Mouse (Mus musculus) layer of hippocampus, adult 18-20 months (tissue): Measurements from ENCODE around the gene Fap. TPM values are rescaled to one million over a fixed set of nuclear protein-coding genes. Genes with fewer than 3 reads are reported as not detected.
A peak's percentile ranks its signal among the peaks of the same experiment; 100 is the strongest.

ENCODE experiments used
- DNase-seq, 2 experiments: peaks; one replicate each; pipeline ENCODE4 v3.0.0; 2022; ENCODE audit warnings: low spot score in 2 of 2
- long read RNA-seq: library from polyadenylated mRNA; stranded (forward); transcript quantifications from one replicate; pipeline ENCODE4 v2.0.0, GENCODE M21; 2021
- total RNA-seq, 2 experiments: library from RNA; stranded (reverse); gene quantifications; 2 replicates each; pipeline ENCODE4 v1.2.3; 2021

Fap gene
- total RNA-seq = under 1 TPM; 0.30 to 0.52 TPM
- long read RNA-seq = 0 reads

DNA sequence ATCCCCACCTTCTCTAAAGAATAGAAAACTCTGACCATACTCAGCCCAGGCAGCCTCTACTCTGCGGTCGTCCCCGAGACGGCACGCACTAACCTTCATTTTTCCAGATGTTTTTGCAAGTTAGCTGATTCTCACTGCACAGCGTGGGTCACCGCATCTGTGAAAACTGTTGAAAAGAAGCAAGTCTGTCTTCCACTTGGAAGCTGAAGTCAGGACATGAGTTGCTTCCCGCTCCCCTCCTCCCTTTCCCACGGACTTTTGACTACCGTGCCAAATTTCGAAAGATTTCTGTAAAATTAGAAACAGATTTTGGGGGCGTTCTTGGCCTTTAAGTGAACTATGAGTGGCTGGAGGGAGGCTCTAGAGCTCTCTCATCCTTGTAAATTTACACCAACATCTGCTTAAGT lies at the start of gene Fap:
Gene Fap (minus strand): TSS at position 323 of the 407 bp plus-strand sequence.
- no peak for DNase-seq

GRCm38 (mm10) chr2:62623024-62623441 lies 49.2 kb upstream of the Fap start:
- peak in 1 of 2 experiments; percentile 2 for DNase-seq

GRCm38 (mm10) chr2:62619679-62620078 lies 45.8 kb upstream of the Fap start:
- no peak for DNase-seq

DNA sequence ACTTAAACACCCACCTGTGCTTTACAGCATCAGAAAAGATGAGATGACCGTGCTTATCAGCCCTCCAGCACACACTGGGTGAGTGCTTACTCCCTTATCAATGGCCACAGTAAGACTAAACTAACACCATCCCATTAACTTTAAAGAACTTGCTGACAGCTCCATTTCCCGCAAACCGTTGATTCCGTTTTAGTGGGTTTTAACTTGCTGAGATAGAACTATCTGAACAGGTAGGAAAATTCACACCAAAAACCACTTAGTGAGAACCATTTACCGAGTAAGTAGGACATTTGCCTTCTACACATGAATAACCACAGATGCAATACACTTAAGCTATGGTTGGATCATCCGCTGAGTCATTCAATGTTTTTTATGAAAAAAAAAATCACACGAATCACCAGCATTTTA lies 45.1 kb upstream of the Fap start:
- DNase-seq = no peak

GRCm38 (mm10) chr2:62613133-62613532 lies 39.3 kb upstream of the Fap start:
- no peak for DNase-seq

- no peak for DNase-seq
These were observed 32.3 kb upstream of the Fap start for GRCm38 (mm10) chr2:62606205-62606604.

- peak; percentile 13 to 27 for DNase-seq
These were observed 29.7 kb upstream of the Fap start for GRCm38 (mm10) chr2:62603530-62603929.

DNA sequence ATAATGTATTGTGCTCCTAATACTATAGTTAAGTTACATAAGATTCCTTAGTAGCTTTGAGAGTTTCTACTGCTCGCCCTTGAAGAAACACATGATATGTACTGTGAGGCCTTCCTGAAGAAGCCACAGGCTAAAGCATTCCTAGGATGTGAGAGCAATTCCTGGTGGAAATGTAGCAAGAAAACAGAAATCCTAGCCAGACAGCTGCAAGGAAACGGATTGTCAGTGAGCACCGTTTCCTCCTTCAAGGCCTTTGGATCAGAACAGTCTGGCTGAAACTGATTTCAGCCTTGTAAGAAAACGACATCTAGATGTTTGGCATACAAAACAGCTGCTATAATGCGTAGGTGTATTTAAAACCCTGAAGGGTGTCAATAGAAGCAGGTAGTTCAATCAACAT lies 22.7 kb upstream of the Fap start:
- no peak for DNase-seq

DNA sequence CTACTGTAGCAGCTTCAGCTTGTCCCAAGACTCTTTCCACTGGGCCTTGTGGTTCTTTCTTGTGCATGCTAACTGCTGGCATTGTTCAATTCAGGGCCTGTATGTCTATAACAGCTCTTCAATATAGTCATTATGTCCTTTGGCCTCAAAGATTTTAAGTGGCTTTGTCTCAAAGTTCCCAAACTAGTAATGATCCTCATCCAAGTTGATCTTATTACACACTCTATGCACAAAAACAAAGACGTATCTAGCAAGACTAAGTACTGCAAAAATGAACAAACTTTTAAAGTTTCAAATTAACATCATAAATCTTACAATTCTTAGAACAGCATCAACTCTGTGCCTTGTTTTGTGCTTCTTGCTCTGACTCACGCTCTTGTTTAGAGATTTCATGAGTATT lies 20.6 kb upstream of the Fap start:
- DNase-seq = no peak

GRCm38 (mm10) chr2:62591555-62591954 lies 17.7 kb upstream of the Fap start:
- no peak for DNase-seq

DNA sequence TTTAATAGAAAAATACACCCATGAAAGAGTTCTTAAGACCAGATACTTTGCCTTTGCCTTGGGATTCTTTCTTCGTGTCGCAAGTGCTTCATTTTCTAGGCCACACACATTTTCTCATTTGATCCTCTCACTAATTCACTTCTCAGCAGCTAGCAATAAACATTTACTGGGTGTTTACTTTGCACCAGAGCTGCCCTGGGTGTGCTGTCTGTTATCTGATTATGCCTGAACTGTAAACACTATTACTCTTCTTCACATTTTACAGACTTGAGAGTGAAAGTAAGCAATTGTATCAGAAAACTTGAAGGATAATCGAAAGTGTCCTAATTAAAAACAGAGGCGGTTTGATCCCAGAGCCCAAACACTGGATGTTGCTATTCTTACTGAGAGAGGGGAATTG lies 15.5 kb upstream of the Fap start:
- DNase-seq = no peak

- DNase-seq = no peak
These were observed 11.9 kb upstream of the Fap start for GRCm38 (mm10) chr2:62585769-62586168.

DNA sequence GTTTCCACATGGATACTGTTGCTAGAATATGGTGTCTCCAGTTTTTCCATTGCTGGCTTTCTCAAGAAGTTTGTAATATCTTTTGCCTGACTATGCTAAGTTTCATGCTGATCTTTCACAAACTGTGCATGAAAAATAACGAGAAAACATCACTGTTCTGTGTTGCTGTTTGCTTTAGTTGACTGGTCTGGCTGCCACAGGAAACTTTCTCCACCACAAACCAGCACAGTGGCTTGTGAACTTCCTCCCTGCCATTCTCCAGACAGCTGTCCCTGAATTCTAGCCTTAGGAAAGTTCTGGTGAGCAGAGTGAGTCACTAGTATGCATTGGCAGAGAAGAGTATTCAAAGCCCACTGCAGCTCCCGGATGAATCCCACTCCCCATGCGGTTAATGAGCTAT lies 1.1 kb upstream of the Fap start:
- no peak for DNase-seq

DNA sequence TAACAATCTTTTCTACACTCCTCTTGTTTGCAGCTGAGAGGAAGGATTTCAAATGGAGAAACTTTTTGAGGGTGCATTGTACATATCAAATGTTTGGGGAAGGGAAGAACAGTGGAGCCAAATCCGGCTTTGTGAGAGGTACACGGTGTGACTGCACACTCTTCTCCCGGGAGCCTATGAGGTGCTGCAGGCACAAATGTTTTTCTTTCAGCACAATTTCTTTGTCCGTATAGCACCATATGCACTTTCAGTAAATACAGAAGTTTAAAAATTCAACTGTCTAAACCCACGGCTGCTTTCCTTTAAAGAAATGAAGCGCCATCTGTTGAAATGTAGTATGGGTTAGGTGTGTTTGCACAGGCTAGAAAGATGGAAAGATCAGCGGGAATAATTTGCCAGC lies 375 bp upstream of the Fap start:
- peak in 1 of 2 experiments; percentile 28 for DNase-seq

GRCm38 (mm10) chr2:62573099-62573752 lies 649 bp downstream of the Fap start:
- DNase-seq = no peak

GRCm38 (mm10) chr2:62564687-62565086 lies 9.2 kb downstream of the Fap start:
- no peak for DNase-seq

DNA sequence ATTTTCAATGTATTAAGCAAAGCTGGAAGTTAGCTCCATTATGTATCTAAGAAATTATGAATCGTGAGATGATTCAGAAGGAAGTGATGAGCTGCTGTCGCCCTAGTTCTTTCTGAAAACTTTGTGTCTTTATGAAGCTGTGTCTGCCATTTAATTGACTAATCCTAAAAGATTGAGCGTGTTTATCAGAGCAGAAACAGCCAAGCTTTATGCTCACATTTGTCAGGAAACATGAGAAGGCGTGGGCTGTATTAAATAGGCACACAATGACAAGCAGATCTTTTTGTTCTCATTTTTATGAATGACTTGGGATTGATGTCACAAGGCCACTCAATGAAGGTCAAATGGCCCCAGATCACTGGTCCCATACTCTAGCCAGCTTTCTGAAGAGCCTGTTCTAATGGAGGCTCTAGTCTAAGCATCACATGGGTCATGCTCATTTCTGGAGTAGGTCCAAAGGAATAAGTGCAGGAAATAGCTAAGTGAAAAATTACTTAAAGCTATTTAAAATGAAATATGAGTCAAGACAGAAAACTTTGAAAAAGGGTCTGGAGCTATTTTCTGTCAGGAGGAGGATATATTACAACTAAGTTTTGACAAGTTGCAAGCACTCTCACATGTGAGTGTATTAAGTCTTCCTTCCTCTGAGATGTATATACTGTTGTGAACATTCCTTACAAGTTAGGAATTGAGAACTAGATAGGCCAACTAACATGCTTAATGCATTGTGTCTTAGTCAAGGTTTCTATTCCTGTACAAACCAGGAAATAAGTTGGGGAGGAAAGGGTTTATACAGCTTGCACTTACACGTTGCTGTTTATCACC lies 11.0 kb downstream of the Fap start:
- DNase-seq = no peak

- DNase-seq = no peak
These were observed 16.5 kb downstream of the Fap start for GRCm38 (mm10) chr2:62557417-62557816.

GRCm38 (mm10) chr2:62556349-62556748 lies 17.5 kb downstream of the Fap start:
- no peak for DNase-seq

DNA sequence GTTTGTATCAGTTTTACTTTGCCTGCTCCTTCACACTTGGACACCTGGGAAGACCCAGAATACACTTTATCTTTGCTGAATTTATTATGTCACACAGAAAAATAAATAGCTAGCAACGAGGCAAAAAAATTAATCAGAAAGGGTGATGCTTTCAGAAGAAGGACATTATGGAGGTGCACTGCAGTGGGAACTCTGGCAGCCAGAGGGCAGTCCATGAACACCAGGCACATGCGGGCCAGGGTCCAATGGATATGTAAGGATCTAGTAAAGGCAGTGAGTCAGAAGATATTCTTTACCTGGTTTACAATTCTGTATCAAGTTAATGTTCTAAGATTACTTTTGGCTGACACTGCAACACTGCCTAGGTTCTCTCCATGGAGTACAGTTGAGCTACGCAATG lies 24.2 kb downstream of the Fap start:
- DNase-seq = no peak

DNA sequence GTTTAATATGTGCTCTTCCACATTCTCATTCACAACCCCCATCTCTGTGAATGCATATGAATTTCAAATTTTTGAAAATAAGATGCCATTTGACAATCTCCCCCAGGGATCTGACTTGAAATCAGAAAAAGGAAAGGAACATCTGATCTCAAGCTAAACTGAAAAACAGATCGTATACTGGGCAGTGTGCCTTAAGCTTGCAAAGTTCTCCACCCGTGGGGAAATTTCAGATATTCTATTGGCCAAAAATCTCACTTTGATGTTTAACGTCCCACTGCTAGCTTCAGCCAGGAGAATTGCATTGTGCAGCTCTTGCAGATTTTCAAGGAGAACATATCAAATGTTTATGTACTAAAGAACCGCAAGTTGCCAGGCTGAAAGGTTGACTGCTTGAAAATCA lies 24.7 kb downstream of the Fap start:
- DNase-seq = no peak

DNA sequence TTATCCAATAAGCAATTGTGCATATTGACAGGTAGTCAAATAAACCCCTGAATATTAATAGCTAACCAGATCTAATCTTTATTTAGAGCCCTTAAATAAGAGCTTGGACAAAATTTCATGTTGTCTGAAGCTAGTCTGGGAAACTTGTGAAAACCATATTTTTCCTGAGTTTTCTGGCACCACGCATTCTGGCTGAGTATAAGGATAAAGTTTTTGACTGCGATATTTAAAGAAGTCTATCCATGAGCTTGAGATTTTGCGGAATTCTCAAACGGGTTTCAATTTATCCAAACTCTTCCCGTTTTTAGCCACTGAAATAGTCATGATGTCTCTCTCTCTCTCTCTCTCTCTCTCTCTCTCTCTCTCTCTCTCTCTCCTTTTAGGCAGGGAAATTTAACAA lies 25.8 kb downstream of the Fap start:
- DNase-seq = no peak

DNA sequence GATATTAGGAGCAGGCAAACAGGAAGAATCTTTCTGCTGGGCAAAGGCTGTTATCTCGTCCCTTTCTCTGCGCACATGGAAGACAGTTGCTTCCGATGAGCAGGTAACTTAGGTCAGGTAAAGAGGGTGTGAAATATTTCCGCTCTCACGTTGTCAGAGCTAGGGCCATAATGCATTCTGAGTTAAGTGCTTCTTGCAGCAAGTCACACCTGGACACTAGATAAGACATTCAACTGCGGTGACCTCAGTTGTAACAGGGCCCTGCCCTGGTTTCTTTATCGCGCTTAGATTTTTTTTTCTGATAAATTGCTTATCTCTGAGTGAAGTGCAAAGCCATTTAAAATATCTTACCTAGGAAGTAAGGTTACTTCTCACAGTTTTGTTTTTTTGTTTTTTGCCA lies 38.4 kb downstream of the Fap start:
- DNase-seq = no peak
